8 mouse cellular contexts compared by ENCODE assay signal in the genomic region with DNA sequence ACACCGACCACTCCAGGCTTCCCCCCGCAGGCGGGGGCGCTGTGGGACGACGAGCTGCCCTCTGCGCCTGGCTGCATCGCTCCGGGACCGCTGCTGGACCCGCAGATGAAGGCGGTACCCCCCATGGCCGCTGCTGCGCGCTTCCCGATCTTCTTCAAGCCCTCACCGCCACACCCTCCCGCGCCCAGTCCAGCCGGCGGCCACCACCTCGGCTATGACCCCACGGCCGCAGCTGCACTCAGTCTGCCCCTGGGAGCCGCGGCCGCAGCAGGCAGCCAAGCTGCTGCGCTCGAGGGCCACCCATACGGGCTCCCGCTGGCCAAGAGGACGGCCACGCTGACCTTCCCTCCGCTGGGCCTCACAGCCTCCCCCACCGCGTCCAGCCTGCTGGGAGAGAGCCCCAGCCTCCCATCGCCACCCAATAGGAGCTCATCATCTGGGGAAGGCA. TPM values are rescaled to one million over a fixed set of nuclear protein-coding genes. Genes with fewer than 3 reads are reported as not detected.
DNase-seq lines count a peak whose midpoint lies in the region; ATAC-seq and TF ChIP-seq lines count a peak whose summit lies in the region.

No protein-coding gene starts in this region.

- peak; percentile 42 for ATAC-seq in lung, embryonic 14.5 days (ENCODE audit: insufficient read depth)
- 0 out of 2 replicates have a peak, but pooled peaks have one; percentile 18 for ATAC-seq in embryonic facial prominence, embryonic 15.5 days (ENCODE audit: insufficient number of reproducible peaks, low FRiP score, low TSS enrichment, low read depth)
- no peak for ATAC-seq in hindbrain, postnatal 0 days
- ATAC-seq in midbrain, embryonic 15.5 days (replicated peaks): 0 out of 2 replicates have a peak, but pooled peaks have one; percentile 11

- peak; percentile 38 for DNase-seq in lung, embryonic 14.5 days
- no peak for DNase-seq in lung, postnatal 36 days
- DNase-seq in hindbrain, postnatal 0 days (ENCODE audit: low spot score): no peak
- DNase-seq in right cerebral cortex, adult 18-20 months: no peak
- no peak for DNase-seq in cerebellum, adult 2 months
- DNase-seq in layer of hippocampus, adult 18-20 months (ENCODE audit: low spot score in 2 of 2): no peak

- no peak overlapping the region for H3K27ac ChIP-seq in lung, embryonic 14.5 days (ENCODE audit: low read depth)
- H3K27ac ChIP-seq in embryonic facial prominence, embryonic 15.5 days (replicated peaks): no peak overlapping the region
- no peak overlapping the region for H3K27ac ChIP-seq in hindbrain, postnatal 0 days
- H3K27ac ChIP-seq in midbrain, embryonic 15.5 days: no peak overlapping the region
- no peak overlapping the region for H3K27ac ChIP-seq in cerebellum, adult 2 months (ENCODE audit: insufficient read depth, low read length)

- no peak for TF ChIP-seq CTCF in lung, embryonic 14.5 days (IDR thresholded peaks at IDR 0.05; ENCODE audit: low read depth)
- no peak for TF ChIP-seq CTCF in hindbrain, postnatal 0 days (IDR thresholded peaks at IDR 0.05; ENCODE audit: low read depth)
- no peak for TF ChIP-seq CTCF in cerebellum, adult 2 months (IDR thresholded peaks at IDR 0.05; ENCODE audit: borderline replicate concordance, insufficient read depth, low read depth, low read length)

- peak overlapping the region; percentile 38 for H3K4me3 ChIP-seq in lung, embryonic 14.5 days (ENCODE audit: low read depth, low read length)
- peak overlapping the region; percentile 36 for H3K4me3 ChIP-seq in embryonic facial prominence, embryonic 15.5 days (replicated peaks)
- H3K4me3 ChIP-seq in hindbrain, postnatal 0 days (ENCODE audit: low read length): peak overlapping the region; percentile 31
- H3K4me3 ChIP-seq in midbrain, embryonic 15.5 days: peak overlapping the region; percentile 32
- H3K4me3 ChIP-seq in cerebellum, adult 2 months (replicated peaks; ENCODE audit: insufficient read depth, low read depth, low read length): no peak overlapping the region

- H3K9ac ChIP-seq in lung, embryonic 14.5 days: no peak overlapping the region
- H3K9ac ChIP-seq in embryonic facial prominence, embryonic 15.5 days: no peak overlapping the region
- H3K9ac ChIP-seq in hindbrain, postnatal 0 days (replicated peaks; ENCODE audit: low read length): no peak overlapping the region
- peak overlapping the region; percentile 11; the same call in 1 of the 2 replicates for H3K9ac ChIP-seq in midbrain, embryonic 15.5 days

- no peaks in the 10 kb centered on the region for H3K36me3 ChIP-seq in lung, embryonic 14.5 days (ENCODE audit: insufficient read depth)
- no peaks in the 10 kb centered on the region for H3K36me3 ChIP-seq in embryonic facial prominence, embryonic 15.5 days
- H3K36me3 ChIP-seq in hindbrain, postnatal 0 days (ENCODE audit: insufficient read depth, low read length): no peaks in the 10 kb centered on the region
- no peaks in the 10 kb centered on the region for H3K36me3 ChIP-seq in midbrain, embryonic 15.5 days (replicated peaks)

- under 1% methylated on average over 37 of the region's 37 CpGs for WGBS in lung, embryonic 14.5 days
- 2% methylated on average over 34 of the region's 37 CpGs for whole genome bisulfite sequencing in embryonic facial prominence, embryonic 15.5 days
- WGBS in hindbrain, postnatal 0 days: 8% methylated on average over 33 of the region's 37 CpGs
- WGBS in midbrain, embryonic 15.5 days: 2% methylated on average over 37 of the region's 37 CpGs
- 44% methylated on average over 37 of the region's 37 CpGs for WGBS in cerebellum, adult 2 months

- peaks cover 97% of the 10 kb centered on the region for H3K27me3 ChIP-seq in lung, embryonic 14.5 days (ENCODE audit: insufficient read depth, low read length)
- H3K27me3 ChIP-seq in embryonic facial prominence, embryonic 15.5 days: peaks cover 81% of the 10 kb centered on the region
- peaks cover 26% of the 10 kb centered on the region for H3K27me3 ChIP-seq in hindbrain, postnatal 0 days (ENCODE audit: insufficient read depth, low read length)
- H3K27me3 ChIP-seq in midbrain, embryonic 15.5 days (replicated peaks): peaks cover 62% of the 10 kb centered on the region
- no peaks in the 10 kb centered on the region for H3K27me3 ChIP-seq in cerebellum, adult 2 months (ENCODE audit: control insufficient read depth, insufficient read depth, low read length)

- H3K9me3 ChIP-seq in lung, embryonic 14.5 days (ENCODE audit: low read depth, low read length): no peaks in the 10 kb centered on the region
- no peaks in the 10 kb centered on the region for H3K9me3 ChIP-seq in embryonic facial prominence, embryonic 15.5 days (replicated peaks)
- no peaks in the 10 kb centered on the region for H3K9me3 ChIP-seq in hindbrain, postnatal 0 days (ENCODE audit: low read length)
- no peaks in the 10 kb centered on the region for H3K9me3 ChIP-seq in midbrain, embryonic 15.5 days

- peaks cover 6% of the 10 kb centered on the region; the same call in 1 of the 2 replicates for H3K4me1 ChIP-seq in lung, embryonic 14.5 days (ENCODE audit: insufficient read depth)
- H3K4me1 ChIP-seq in embryonic facial prominence, embryonic 15.5 days: peaks cover 30% of the 10 kb centered on the region
- peaks cover 22% of the 10 kb centered on the region for H3K4me1 ChIP-seq in hindbrain, postnatal 0 days (ENCODE audit: insufficient read depth, low read length)
- H3K4me1 ChIP-seq in midbrain, embryonic 15.5 days: peaks cover 29% of the 10 kb centered on the region
- H3K4me1 ChIP-seq in cerebellum, adult 2 months (ENCODE audit: control insufficient read depth, insufficient read depth, low read length): no peaks in the 10 kb centered on the region

- H3K4me2 ChIP-seq in lung, embryonic 14.5 days: peak overlapping the region; percentile 70
- peak overlapping the region; percentile 54 for H3K4me2 ChIP-seq in embryonic facial prominence, embryonic 15.5 days (replicated peaks)
- peak overlapping the region; percentile 55 for H3K4me2 ChIP-seq in hindbrain, postnatal 0 days (ENCODE audit: low read depth, low read length)
- peak overlapping the region; percentile 53 for H3K4me2 ChIP-seq in midbrain, embryonic 15.5 days

- no peak for TF ChIP-seq POLR2A in cerebellum, adult 2 months (IDR thresholded peaks at IDR 0.05; ENCODE audit: borderline replicate concordance, insufficient read depth, low read length)

RNA-seq across cellular contexts. Expression of gene Nr4a3, which starts 6.7 kb away (rescaled TPM):
- polyA plus RNA-seq in lung, embryonic 14.5 days (2014; fragmentation: Nextera tagmentation; extraction: Ambion mirVana): 0.12 and 0.22 TPM in 2 replicates
- polyA plus RNA-seq in embryonic facial prominence, embryonic 15.5 days (2015; fragmentation: Nextera tagmentation; extraction: Ambion mirVana): 0.38 and 0.49 TPM in 2 replicates
- 2.1 and 2.9 TPM in 2 replicates for total RNA-seq in hindbrain, postnatal 0 days (2014; rRNA removed)
- 1.2 and 1.8 TPM in 2 replicates for polyA plus RNA-seq in hindbrain, postnatal 0 days (2015; fragmentation: Nextera tagmentation; extraction: Ambion mirVana)
- polyA plus RNA-seq in midbrain, embryonic 15.5 days (2015; fragmentation: Nextera tagmentation; extraction: Ambion mirVana): 1.3 and 1.4 TPM in 2 replicates
- 2.4 TPM in 2 replicates for polyA plus RNA-seq in cerebellum, adult 2 months (2012; rRNA removed)
- 10 to 100 TPM; 61.0 to 87.4 TPM for total RNA-seq in layer of hippocampus, adult 18-20 months (2021)
